Mouse (Mus musculus) activated CD4-positive, CD25-positive, alpha-beta regulatory T cell, adult 4 months (primary cell): ENCODE measurements around the gene Glud1. TPM values are rescaled to one million over a fixed set of nuclear protein-coding genes. Genes with fewer than 3 reads are reported as not detected.
"Not testable (repeated sequence)": the region's sequence is repeated elsewhere in the genome, so short reads cannot be mapped to it uniquely, and the experiment has no call there.

ENCODE experiments used
- ATAC-seq: one replicate; pipeline ENCODE4 v1.8.0; 2017
- polyA plus RNA-seq, 2 experiments: library from polyadenylated mRNA; unstranded; fragments of 100-300 nt; shearing (Covaris generic); gene quantifications; one replicate each; pipeline ENCODE4 v1.2.1; 2017

The Glud1 gene
- polyA plus RNA-seq, 2 experiments from 2014 or later, result 37.3 to 50.1 TPM

GRCm38 (mm10) chr14:34312339-34313048 lies 2.0 kb downstream of the Glud1 start:
- ATAC-seq, result no peak

GRCm38 (mm10) chr14:34313612-34314011 lies 3.1 kb downstream of the Glud1 start:
- no peak for ATAC-seq

- not testable (repeated sequence) for ATAC-seq
These were observed 3.9 kb downstream of the Glud1 start for GRCm38 (mm10) chr14:34314383-34314782.

- ATAC-seq, result no peak
These were observed 4.3 kb downstream of the Glud1 start for GRCm38 (mm10) chr14:34314796-34315195.

- no peak for ATAC-seq
These were observed 5.8 kb downstream of the Glud1 start for GRCm38 (mm10) chr14:34316346-34316745.

GRCm38 (mm10) chr14:34317431-34317830 lies 6.9 kb downstream of the Glud1 start:
- peak; percentile 61 for ATAC-seq

- ATAC-seq, result peak; percentile 33
These were observed 7.6 kb downstream of the Glud1 start for GRCm38 (mm10) chr14:34318113-34318512.

- ATAC-seq, result no peak
These were observed 13.1 kb downstream of the Glud1 start for GRCm38 (mm10) chr14:34323576-34324085.

- ATAC-seq, result no peak
These were observed 16.1 kb downstream of the Glud1 start for GRCm38 (mm10) chr14:34326606-34327005.

GRCm38 (mm10) chr14:34327618-34328017 lies 17.1 kb downstream of the Glud1 start:
- ATAC-seq, result no peak

- no peak for ATAC-seq
These were observed 20.2 kb downstream of the Glud1 start for GRCm38 (mm10) chr14:34330657-34331158.

GRCm38 (mm10) chr14:34331886-34332285 lies 21.4 kb downstream of the Glud1 start:
- no peak for ATAC-seq

- no peak for ATAC-seq
These were observed 21.9 kb downstream of the Glud1 start for GRCm38 (mm10) chr14:34332476-34332875.

- ATAC-seq, result no peak
These were observed 28.9 kb downstream of the Glud1 start for GRCm38 (mm10) chr14:34339446-34339845.

GRCm38 (mm10) chr14:34341993-34342392 lies 31.5 kb downstream of the Glud1 start:
- ATAC-seq, result no peak

- no peak for ATAC-seq
These were observed 32.6 kb downstream of the Glud1 start for GRCm38 (mm10) chr14:34343078-34343477.

- no peak for ATAC-seq
These were observed 33.8 kb downstream of the Glud1 start for GRCm38 (mm10) chr14:34344361-34344760.

GRCm38 (mm10) chr14:34345771-34346566 lies 35.4 kb downstream of the Glud1 start:
- ATAC-seq, result no peak

- ATAC-seq, result no peak
These were observed 36.6 kb downstream of the Glud1 start for GRCm38 (mm10) chr14:34347084-34347483.

GRCm38 (mm10) chr14:34348301-34348700 lies 37.8 kb downstream of the Glud1 start:
- no peak for ATAC-seq

GRCm38 (mm10) chr14:34349007-34349406 lies 38.5 kb downstream of the Glud1 start:
- no peak for ATAC-seq

- no peak for ATAC-seq
These were observed 41.1 kb downstream of the Glud1 start for GRCm38 (mm10) chr14:34351660-34352059.

- ATAC-seq, result no peak
These were observed 42.0 kb downstream of the Glud1 start for GRCm38 (mm10) chr14:34352523-34352922.

GRCm38 (mm10) chr14:34353326-34353725 lies 42.8 kb downstream of the Glud1 start:
- no peak for ATAC-seq
